Mouse (Mus musculus) intestine, embryonic 15.5 days (tissue): ENCODE data around the gene Pxn. TPM values are rescaled to one million over a fixed set of nuclear protein-coding genes. Genes with fewer than 3 reads are reported as not detected.

ENCODE experiments used
- ATAC-seq: fragments of 200-750 bp; cut with Nextera tagmentation; 2 replicates; pipeline ENCODE4 v1.8.0; 2017; ENCODE audit warnings: moderate TSS enrichment, moderate library complexity
- H3K27ac ChIP-seq: fragments of 300-500 bp; sonication (generic); 2 replicates; pipeline ENCODE4 v1.5.1; 2015; ENCODE audit warnings: mild to moderate bottlenecking, inconsistent platforms
- H3K27me3 ChIP-seq: fragments of 300-500 bp; sonication (generic); replicated peaks from 2 replicates; pipeline ENCODE4 v1.6.1; 2015; ENCODE audit warnings: inconsistent platforms
- H3K36me3 ChIP-seq: fragments of 300-500 bp; sonication (generic); 2 replicates; pipeline ENCODE4 v1.6.1; 2015; ENCODE audit warnings: inconsistent platforms
- H3K4me1 ChIP-seq: fragments of 300-500 bp; sonication (generic); replicated peaks from 2 replicates; pipeline ENCODE4 v1.6.1; 2015; ENCODE audit warnings: inconsistent platforms
- H3K4me2 ChIP-seq: fragments of 300-500 bp; sonication (generic); replicated peaks from 2 replicates; pipeline ENCODE4 v1.6.1; 2015; ENCODE audit warnings: mild to moderate bottlenecking, inconsistent platforms
- H3K4me3 ChIP-seq: fragments of 300-500 bp; sonication (generic); replicated peaks from 2 replicates; pipeline ENCODE4 v1.5.1; 2015; ENCODE audit warnings: inconsistent platforms
- H3K9ac ChIP-seq: fragments of 300-500 bp; sonication (generic); 2 replicates; pipeline ENCODE4 v1.6.1; 2015; ENCODE audit warnings: inconsistent platforms
- H3K9me3 ChIP-seq: fragments of 300-500 bp; sonication (generic); 2 replicates; pipeline ENCODE4 v1.6.1; 2016; ENCODE audit warnings: inconsistent platforms
- WGBS: fragments of 180-500 bp; shearing (Covaris S2); methylation state at CpG from one replicate; pipeline ENCODE4 v1.1.7; 2015; 5-methylcytosine and 5-hydroxymethylcytosine counted together
- polyA plus RNA-seq: library from polyadenylated mRNA; unstranded; fragments of >200 nt; fragmentation: Nextera tagmentation; extraction: Ambion mirVana; gene quantifications from 2 replicates; pipeline ENCODE4 v1.2.1, GENCODE M21; 2015

Gene Pxn
- polyA plus RNA-seq, 1 experiment from 2014 or later: 56.9 TPM

- Histone ChIP-seq H3K4me2 (peak overlapping the region; percentile 42), H3K9me3 (no peaks in the 10 kb centered on the region), H3K36me3 (no peaks in the 10 kb centered on the region), H3K4me3 (no peak overlapping the region), H3K9ac (0 out of 2 replicates have a peak overlapping the region, but pooled peaks have one; percentile 0), H3K4me1 (peaks cover 62% of the 10 kb centered on the region), H3K27me3 (no peaks in the 10 kb centered on the region), H3K27ac (peak overlapping the region; percentile 78)
- 61% methylated on average over 13 of the region's 13 CpGs for WGBS
- peak; percentile 37 for ATAC-seq
These were observed 31.7 kb downstream of the Pxn start for GRCm38 (mm10) chr5:115538017-115538692.

GRCm38 (mm10) chr5:115538693-115539043 lies 32.2 kb downstream of the Pxn start:
- under 1% methylated on average over 12 of the region's 12 CpGs for WGBS
- Histone ChIP-seq H3K36me3 (no peaks in the 10 kb centered on the region), H3K4me3 (no peak overlapping the region), H3K27me3 (no peaks in the 10 kb centered on the region), H3K27ac (peak overlapping the region; percentile 78), H3K9ac (0 out of 2 replicates have a peak overlapping the region, but pooled peaks have one; percentile 0), H3K4me1 (peaks cover 62% of the 10 kb centered on the region), H3K4me2 (peak overlapping the region; percentile 42), H3K9me3 (no peaks in the 10 kb centered on the region)
- peak; percentile 67 for ATAC-seq

DNA sequence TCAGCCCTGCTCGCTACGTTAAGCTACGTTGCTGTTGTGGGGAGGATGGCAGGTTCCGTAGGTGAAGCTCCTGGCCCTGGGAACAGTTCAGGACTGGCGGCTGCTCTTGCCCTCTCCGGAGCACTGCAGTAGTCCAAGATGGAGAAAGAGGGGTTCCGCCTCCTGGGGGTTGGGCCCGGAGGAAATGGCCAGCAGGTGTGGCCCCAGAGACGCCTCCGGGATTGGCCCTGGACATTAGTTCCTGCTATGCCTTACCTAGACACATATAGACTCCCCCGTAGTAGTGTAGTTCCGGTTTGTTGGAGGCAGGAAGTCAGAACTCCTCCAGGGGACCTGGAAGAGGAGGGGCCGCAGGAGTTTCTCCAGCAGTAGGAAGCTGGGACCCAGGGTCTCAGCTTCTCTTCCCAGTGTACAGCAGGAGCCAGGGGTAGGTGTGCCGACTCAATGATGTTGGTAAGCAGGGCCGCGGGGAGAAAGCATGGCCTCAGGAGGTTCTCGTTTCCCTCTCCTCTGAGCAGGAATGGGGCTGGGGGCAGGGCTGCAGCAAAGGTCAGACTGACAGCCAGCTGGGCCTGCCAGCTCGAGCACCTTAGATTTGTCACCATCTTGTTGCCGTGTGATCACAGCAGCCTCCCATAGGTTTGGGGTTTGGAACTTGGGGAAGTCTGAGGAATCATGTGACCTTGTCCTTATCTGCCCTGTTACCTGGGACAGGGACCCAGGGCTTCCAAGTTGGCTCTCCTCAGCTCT lies 36.3 kb downstream of the Pxn start:
- 40% methylated on average over 19 of the region's 19 CpGs for WGBS
- peak; percentile 58 for ATAC-seq
- H3K4me3 ChIP-seq: peak overlapping the region; percentile 33
- no peaks in the 10 kb centered on the region for H3K27me3 ChIP-seq
- peaks cover 40% of the 10 kb centered on the region for H3K4me1 ChIP-seq
- H3K9ac ChIP-seq: peak overlapping the region; percentile 38
- peak overlapping the region; percentile 92 for H3K27ac ChIP-seq
- peak overlapping the region; percentile 52 for H3K4me2 ChIP-seq
- no peaks in the 10 kb centered on the region for H3K9me3 ChIP-seq
- H3K36me3 ChIP-seq: peaks cover 24% of the 10 kb centered on the region

DNA sequence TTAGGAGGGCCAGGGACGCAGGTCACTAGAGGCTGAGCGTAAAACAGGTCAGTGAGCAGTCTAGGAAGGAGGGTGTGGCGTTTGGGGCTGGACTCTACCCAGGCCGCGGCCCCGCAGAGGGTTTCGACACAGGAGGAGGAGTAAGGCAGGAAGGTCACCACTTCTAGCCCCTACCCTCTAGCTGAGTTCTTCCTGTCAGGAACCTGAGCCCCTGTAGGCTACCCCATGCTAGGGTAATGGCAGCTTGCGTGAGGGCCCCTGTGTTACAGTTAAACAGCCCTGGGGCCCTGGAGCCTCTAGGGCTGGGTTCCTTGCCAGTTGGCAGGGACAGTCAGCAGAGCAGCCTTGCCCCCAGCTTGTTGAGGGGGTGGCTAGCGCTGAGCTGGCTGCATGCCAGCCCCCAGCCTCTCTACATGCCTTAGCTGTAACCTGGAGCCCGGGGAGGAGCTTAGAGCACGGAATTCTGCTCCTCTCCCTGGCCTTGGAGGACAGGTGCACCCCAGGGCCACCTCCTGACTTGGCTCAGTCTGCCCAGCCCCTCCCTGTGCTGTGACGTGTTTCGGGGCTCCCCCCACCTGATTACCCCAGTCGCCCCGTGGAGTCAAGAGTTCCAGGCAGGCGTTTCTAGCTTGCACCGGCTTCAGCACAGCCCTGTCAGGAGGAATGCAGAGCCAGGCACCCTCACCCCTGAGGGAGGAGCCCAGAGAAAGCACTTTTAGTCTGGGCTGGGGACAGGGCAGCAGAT lies 37.2 kb downstream of the Pxn start:
- H3K4me2 ChIP-seq: peak overlapping the region; percentile 52
- peak overlapping the region; percentile 38 for H3K9ac ChIP-seq
- H3K27me3 ChIP-seq: no peaks in the 10 kb centered on the region
- peak overlapping the region; percentile 33 for H3K4me3 ChIP-seq
- H3K27ac ChIP-seq: peak overlapping the region; percentile 92
- peaks cover 31% of the 10 kb centered on the region for H3K36me3 ChIP-seq
- 28% methylated on average over 17 of the region's 17 CpGs for WGBS
- H3K9me3 ChIP-seq: no peaks in the 10 kb centered on the region
- H3K4me1 ChIP-seq: peaks cover 32% of the 10 kb centered on the region
- ATAC-seq: peak; percentile 85

DNA sequence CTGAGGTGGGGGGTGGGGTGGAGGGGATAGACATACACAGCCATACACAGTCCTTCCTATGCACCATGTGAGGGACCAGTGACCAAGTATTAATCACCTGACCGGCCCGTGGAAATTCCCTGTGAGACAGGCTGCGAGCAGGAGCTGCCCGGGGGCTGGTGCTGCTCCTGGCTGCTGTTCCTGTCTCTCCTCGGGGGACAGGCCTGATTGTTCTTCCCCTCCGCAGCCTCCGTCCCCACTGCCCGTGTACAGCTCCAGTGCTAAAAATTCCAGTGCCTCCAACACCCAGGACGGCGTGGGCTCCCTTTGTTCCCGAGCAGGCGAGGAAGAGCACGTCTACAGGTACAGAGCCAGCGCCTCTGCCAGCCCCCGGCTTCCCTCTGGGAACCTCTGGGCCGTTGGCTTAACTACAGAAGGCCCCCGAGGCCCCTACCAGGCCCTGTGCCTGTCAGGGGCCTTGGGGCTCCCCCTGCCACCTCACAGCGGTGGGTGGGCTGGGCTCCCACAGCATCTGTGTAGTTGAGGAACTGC lies 38.2 kb downstream of the Pxn start:
- no peak overlapping the region for H3K27ac ChIP-seq
- H3K27me3 ChIP-seq: no peaks in the 10 kb centered on the region
- no peak for ATAC-seq
- H3K4me3 ChIP-seq: no peak overlapping the region
- 60% methylated on average over 18 of the region's 18 CpGs for WGBS
- no peak overlapping the region for H3K4me2 ChIP-seq
- H3K9me3 ChIP-seq: no peaks in the 10 kb centered on the region
- H3K4me1 ChIP-seq: peaks cover 29% of the 10 kb centered on the region
- no peak overlapping the region for H3K9ac ChIP-seq
- H3K36me3 ChIP-seq: peaks cover 41% of the 10 kb centered on the region

DNA sequence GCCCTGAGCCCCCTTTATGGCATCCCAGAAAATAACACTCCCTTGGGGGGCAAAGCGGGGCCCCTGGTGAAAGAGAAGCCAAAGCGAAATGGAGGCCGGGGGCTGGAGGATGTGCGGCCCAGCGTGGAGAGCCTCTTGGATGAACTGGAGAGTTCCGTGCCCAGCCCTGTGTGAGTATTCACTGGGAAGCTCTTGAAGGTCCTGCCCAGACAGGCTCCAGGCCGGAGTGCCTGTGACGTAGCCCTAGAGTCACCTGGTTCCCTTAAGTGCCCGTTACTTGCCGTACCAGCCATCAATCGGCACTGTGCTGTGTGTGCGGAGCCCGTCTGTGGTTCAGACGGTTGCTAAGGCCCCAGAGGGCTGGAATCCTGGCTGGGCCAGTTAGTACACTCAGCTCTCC lies 39.2 kb downstream of the Pxn start:
- 93% methylated on average over 14 of the region's 14 CpGs for WGBS
- Histone ChIP-seq H3K4me3 (no peak overlapping the region), H3K27me3 (no peaks in the 10 kb centered on the region), H3K36me3 (peaks cover 45% of the 10 kb centered on the region), H3K9ac (no peak overlapping the region), H3K9me3 (no peaks in the 10 kb centered on the region), H3K4me2 (no peak overlapping the region), H3K4me1 (peaks cover 29% of the 10 kb centered on the region), H3K27ac (0 out of 2 replicates have a peak overlapping the region, but pooled peaks have one; percentile 9)
- no peak for ATAC-seq

DNA sequence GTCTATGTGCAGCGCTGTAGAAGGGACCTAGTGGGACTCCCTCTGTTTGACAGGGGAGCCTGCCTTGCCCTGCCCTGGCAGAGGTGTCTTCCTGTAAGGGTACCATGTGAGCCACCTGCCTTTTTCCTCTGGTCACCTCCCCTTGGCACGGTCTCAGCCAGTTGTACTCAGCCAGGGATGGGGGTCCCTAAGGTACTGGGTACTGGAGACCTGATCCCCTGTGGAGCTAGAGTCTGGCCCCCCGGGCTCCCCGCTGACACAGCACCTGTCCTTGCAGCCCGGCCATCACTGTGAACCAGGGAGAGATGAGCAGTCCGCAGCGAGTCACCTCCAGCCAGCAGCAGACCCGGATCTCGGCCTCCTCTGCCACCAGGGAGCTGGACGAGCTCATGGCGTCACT lies 40.1 kb downstream of the Pxn start:
- Histone ChIP-seq H3K36me3 (peaks cover 45% of the 10 kb centered on the region), H3K9me3 (no peaks in the 10 kb centered on the region), H3K27ac (no peak overlapping the region), H3K27me3 (no peaks in the 10 kb centered on the region), H3K4me1 (peaks cover 29% of the 10 kb centered on the region), H3K9ac (no peak overlapping the region), H3K4me2 (no peak overlapping the region), H3K4me3 (no peak overlapping the region)
- 77% methylated on average over 11 of the region's 11 CpGs for WGBS
- ATAC-seq: no peak

DNA sequence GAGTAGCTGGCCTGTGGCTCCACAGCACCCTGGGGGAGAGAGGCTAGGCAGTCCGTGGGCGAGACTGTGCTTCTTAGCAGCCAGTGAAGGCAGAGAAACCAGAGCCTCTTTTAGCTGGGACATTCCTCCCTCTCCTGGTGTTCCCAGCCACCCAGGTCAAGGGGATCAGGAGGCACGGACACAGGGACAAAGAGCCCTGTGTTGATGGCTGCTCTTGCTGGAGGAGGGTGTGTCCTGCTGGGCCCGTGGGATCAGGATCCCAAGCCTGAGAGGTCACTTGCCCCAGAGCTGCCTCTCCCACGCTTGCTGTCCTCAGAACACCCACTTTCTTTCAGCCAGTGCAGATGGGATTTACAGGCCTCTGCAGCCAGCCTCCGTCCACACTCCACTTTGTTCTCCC lies 40.5 kb downstream of the Pxn start:
- no peak for ATAC-seq
- no peak overlapping the region for H3K27ac ChIP-seq
- H3K36me3 ChIP-seq: peaks cover 48% of the 10 kb centered on the region
- no peak overlapping the region for H3K4me3 ChIP-seq
- no peak overlapping the region for H3K4me2 ChIP-seq
- 57% methylated on average over 6 of the region's 6 CpGs for WGBS
- peaks cover 28% of the 10 kb centered on the region for H3K4me1 ChIP-seq
- no peaks in the 10 kb centered on the region for H3K27me3 ChIP-seq
- H3K9ac ChIP-seq: no peak overlapping the region
- H3K9me3 ChIP-seq: no peaks in the 10 kb centered on the region

DNA sequence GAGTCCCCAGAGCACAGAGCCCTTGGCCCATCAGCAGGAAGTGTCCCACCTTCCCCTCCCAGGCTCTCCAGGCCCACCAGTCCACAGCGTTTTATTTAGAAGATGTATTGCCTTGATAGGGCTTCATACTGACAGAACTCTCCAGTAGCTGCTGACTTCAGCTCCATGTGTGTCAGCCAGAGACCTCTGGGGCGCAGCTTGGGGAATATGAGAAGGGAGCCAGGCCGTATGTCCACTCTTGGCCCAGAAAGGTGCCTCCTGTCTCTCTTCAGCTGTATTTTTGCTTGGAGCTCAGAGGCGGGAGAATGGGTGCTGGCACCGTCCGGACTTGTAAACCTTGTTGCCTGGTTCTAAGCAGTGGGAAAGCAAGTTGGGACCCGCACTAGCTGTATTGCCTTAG lies 40.9 kb downstream of the Pxn start:
- H3K9ac ChIP-seq: no peak overlapping the region
- H3K36me3 ChIP-seq: peaks cover 52% of the 10 kb centered on the region
- H3K4me3 ChIP-seq: no peak overlapping the region
- no peak for ATAC-seq
- H3K4me1 ChIP-seq: peaks cover 24% of the 10 kb centered on the region
- 82% methylated on average over 7 of the region's 7 CpGs for WGBS
- no peaks in the 10 kb centered on the region for H3K9me3 ChIP-seq
- no peaks in the 10 kb centered on the region for H3K27me3 ChIP-seq
- no peak overlapping the region for H3K4me2 ChIP-seq
- H3K27ac ChIP-seq: no peak overlapping the region

DNA sequence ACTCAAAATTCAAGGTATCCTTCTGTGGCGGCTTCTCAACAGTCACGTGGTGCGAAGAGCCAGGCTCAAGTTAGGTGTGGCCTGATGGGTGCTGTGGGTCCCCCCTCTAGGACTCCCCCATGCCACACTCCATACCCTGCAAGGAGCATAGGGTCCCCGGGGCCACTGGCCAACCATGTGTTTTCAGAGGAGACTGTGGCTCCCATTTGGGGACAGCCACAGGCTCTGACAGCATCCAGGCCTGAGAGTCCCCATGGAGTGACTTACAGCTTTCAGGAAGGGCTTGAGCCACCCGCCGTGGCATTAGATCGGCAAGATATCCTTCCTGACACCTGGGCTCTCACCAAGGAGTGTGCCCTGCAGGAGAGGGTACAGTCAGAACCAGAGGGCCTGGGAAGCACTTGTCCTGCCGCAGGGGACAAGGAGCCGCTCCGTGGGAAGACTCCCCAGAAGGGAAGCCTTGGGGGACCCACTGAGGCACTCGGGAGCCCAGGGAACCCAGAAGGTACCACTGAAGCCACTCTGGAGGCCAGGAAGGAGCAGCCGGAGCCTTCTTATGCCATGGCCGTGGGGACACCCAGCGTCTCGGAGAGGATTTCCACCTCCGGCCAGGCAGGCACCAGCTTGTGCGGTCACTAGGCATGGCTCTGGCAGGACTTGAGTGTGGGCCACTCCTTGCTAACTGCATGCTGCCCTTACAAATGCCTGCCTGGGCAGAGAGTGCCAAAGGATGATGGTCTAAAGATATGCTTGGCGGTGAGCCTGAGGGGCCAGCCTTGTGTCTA lies 42.2 kb downstream of the Pxn start:
- WGBS: 88% methylated on average over 18 of the region's 18 CpGs
- Histone ChIP-seq H3K36me3 (peaks cover 63% of the 10 kb centered on the region), H3K27me3 (no peaks in the 10 kb centered on the region), H3K4me1 (peaks cover 12% of the 10 kb centered on the region), H3K9me3 (no peaks in the 10 kb centered on the region), H3K4me3 (no peak overlapping the region), H3K4me2 (no peak overlapping the region), H3K27ac (no peak overlapping the region), H3K9ac (no peak overlapping the region)
- ATAC-seq: no peak

DNA sequence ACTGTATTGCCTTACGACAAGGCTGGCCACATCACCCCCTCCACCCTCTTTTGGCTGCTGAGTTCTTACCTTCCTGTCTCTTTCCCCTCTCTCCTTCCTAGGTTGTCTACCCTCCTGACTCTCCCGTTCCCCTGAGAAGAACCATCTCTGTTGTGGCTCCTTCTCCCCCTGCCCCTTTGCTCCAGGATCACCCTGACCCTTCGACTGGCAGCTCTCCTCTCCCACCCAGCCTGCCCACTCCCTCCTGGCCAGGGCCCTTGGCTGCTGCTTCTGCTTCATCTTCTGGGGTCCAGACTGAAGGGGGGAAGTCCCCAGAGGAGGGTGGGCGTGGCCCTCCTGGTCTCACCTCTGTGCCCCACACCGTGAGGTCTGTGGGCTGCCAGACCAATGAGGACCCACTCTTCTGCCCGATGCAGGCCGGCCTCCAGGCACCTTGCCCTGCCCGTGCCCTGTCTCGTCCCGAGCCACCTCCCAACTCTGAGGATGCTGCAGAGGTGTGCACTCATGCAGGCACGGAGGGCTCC lies 44.1 kb downstream of the Pxn start:
- WGBS: 73% methylated on average over 11 of the region's 11 CpGs
- Histone ChIP-seq H3K27ac (no peak overlapping the region), H3K9ac (no peak overlapping the region), H3K4me3 (no peak overlapping the region), H3K27me3 (no peaks in the 10 kb centered on the region), H3K4me1 (no peaks in the 10 kb centered on the region), H3K36me3 (peaks cover 64% of the 10 kb centered on the region), H3K4me2 (no peak overlapping the region), H3K9me3 (no peaks in the 10 kb centered on the region)
- no peak for ATAC-seq
